In genomic region chr19:43938355-43938754, GRCm38 (mm10) we compare ENCODE assay signal across 10 mouse cellular contexts. TPM values are rescaled to one million over a fixed set of nuclear protein-coding genes. Genes with fewer than 3 reads are reported as not detected.
DNase-seq lines count a peak whose midpoint lies in the region; ATAC-seq and TF ChIP-seq lines count a peak whose summit lies in the region.
"Had no signal": no experiment of that assay in that cellular context is flagged by ENCODE, and none has a peak within 500 bp of the region (broad histone marks: within the 10 kb centered on the region; RNA-seq: fewer than 3 reads in every experiment).

No protein-coding gene starts in this region.

- no peak for TF ChIP-seq EP300 in liver, embryonic 14.5 days (IDR thresholded peaks at IDR 0.05; ENCODE audit: low read depth)

- no peak overlapping the region for H3K4me3 ChIP-seq in hindbrain, embryonic 15.5 days
- H3K4me3 ChIP-seq in hindbrain, embryonic 16.5 days (ENCODE audit: low read length) = no peak overlapping the region
- H3K4me3 ChIP-seq in brown adipose tissue, adult 24 weeks (ENCODE audit: insufficient read depth, low read depth, low read length) = peak overlapping the region; percentile 67; the same call in 1 of the 2 replicates
- no peak overlapping the region for H3K4me3 ChIP-seq in embryonic facial prominence, embryonic 13.5 days
- H3K4me3 ChIP-seq in liver, embryonic 14.5 days (ENCODE audit: insufficient read depth in 1 of 2, low read depth in 2 of 2, low read length in 2 of 2) = no peak overlapping the region

- no peaks in the 10 kb centered on the region for H3K27me3 ChIP-seq in hindbrain, embryonic 15.5 days
- no peaks in the 10 kb centered on the region for H3K27me3 ChIP-seq in hindbrain, embryonic 16.5 days (replicated peaks; ENCODE audit: control insufficient read depth, insufficient read depth, low read length)
- no peaks in the 10 kb centered on the region for H3K27me3 ChIP-seq in embryonic facial prominence, embryonic 13.5 days
- no peaks in the 10 kb centered on the region for H3K27me3 ChIP-seq in liver, embryonic 14.5 days (ENCODE audit: control insufficient read depth, insufficient read depth, low read length)

- no peaks in the 10 kb centered on the region for H3K36me3 ChIP-seq in hindbrain, embryonic 15.5 days
- H3K36me3 ChIP-seq in hindbrain, embryonic 16.5 days (ENCODE audit: control insufficient read depth, insufficient read depth, low read length) = no peaks in the 10 kb centered on the region
- no peaks in the 10 kb centered on the region for H3K36me3 ChIP-seq in embryonic facial prominence, embryonic 13.5 days
- no peaks in the 10 kb centered on the region for H3K36me3 ChIP-seq in liver, embryonic 14.5 days (replicated peaks; ENCODE audit: control insufficient read depth, insufficient read depth, low read depth)

- DNase-seq in liver, embryonic 14.5 days (ENCODE audit: low read depth in 3 of 3, low spot score in 3 of 3) = no peak
- DNase-seq in spleen, postnatal 36 days (ENCODE audit: low spot score in 2 of 2) = no peak
- no peak for DNase-seq in cerebellum, postnatal 25 days
- DNase-seq: adrenal gland, postnatal 10 days; cerebellum, adult 9-11 months; kidney, postnatal 4 days had no signal

- peak overlapping the region; percentile 30; the same call in 1 of the 2 replicates for H3K4me2 ChIP-seq in hindbrain, embryonic 15.5 days
- H3K4me2 ChIP-seq in hindbrain, embryonic 16.5 days (ENCODE audit: low read length) = no peak overlapping the region
- H3K4me2 ChIP-seq in embryonic facial prominence, embryonic 13.5 days = peak overlapping the region; percentile 74
- peak overlapping the region; percentile 6; the same call in 1 of the 2 replicates for H3K4me2 ChIP-seq in liver, embryonic 14.5 days (ENCODE audit: low read depth)

- TF ChIP-seq CTCF in liver, embryonic 14.5 days (IDR thresholded peaks at IDR 0.05; ENCODE audit: low read depth) = no peak

- H3K27ac ChIP-seq in hindbrain, embryonic 15.5 days (replicated peaks) = no peak overlapping the region
- H3K27ac ChIP-seq in hindbrain, embryonic 16.5 days (ENCODE audit: low read depth, low read length) = no peak overlapping the region
- H3K27ac ChIP-seq in brown adipose tissue, adult 24 weeks (replicated peaks; ENCODE audit: low read depth, low read length) = no peak overlapping the region
- no peak overlapping the region for H3K27ac ChIP-seq in embryonic facial prominence, embryonic 13.5 days
- H3K27ac ChIP-seq in liver, embryonic 14.5 days = no peak overlapping the region

- no peak for ATAC-seq in hindbrain, embryonic 15.5 days (ENCODE audit: low FRiP score, low read depth)
- ATAC-seq in hindbrain, embryonic 16.5 days = no peak
- no peak for ATAC-seq in embryonic facial prominence, embryonic 13.5 days (ENCODE audit: insufficient number of reproducible peaks, insufficient read depth, low FRiP score, low TSS enrichment, low read depth)
- ATAC-seq in liver, embryonic 14.5 days (ENCODE audit: insufficient read depth) = no peak

- 52% methylated on average over 11 of the region's 11 CpGs for WGBS in hindbrain, embryonic 15.5 days
- 50% methylated on average over 11 of the region's 11 CpGs for WGBS in hindbrain, embryonic 16.5 days
- 27% methylated on average over 11 of the region's 11 CpGs for WGBS in embryonic facial prominence, embryonic 13.5 days
- WGBS in liver, embryonic 14.5 days (ENCODE audit: insufficient replicate concordance) = 28% methylated on average over 11 of the region's 11 CpGs

- H3K4me1 ChIP-seq in hindbrain, embryonic 15.5 days (replicated peaks) = peaks cover 18% of the 10 kb centered on the region
- H3K4me1 ChIP-seq in hindbrain, embryonic 16.5 days (ENCODE audit: control insufficient read depth, insufficient read depth, low read depth, low read length) = peaks cover 10% of the 10 kb centered on the region
- peaks cover 14% of the 10 kb centered on the region; the same call in 1 of the 2 replicates for H3K4me1 ChIP-seq in brown adipose tissue, adult 24 weeks (ENCODE audit: control insufficient read depth, insufficient read depth, insufficient read length, low read length)
- H3K4me1 ChIP-seq in embryonic facial prominence, embryonic 13.5 days = peaks cover 14% of the 10 kb centered on the region
- peaks cover 0 to 13% of the 10 kb centered on the region in 2 experiments; a peak in 1 of 4 replicates for H3K4me1 ChIP-seq in liver, embryonic 14.5 days (replicated peaks; ENCODE audit: control insufficient read depth in 2 of 2, insufficient read depth in 2 of 2, low read length in 1 of 2)

- H3K9ac ChIP-seq in hindbrain, embryonic 15.5 days = no peak overlapping the region
- no peak overlapping the region for H3K9ac ChIP-seq in hindbrain, embryonic 16.5 days (ENCODE audit: low read depth, low read length)
- no peak overlapping the region; the same call in 1 of the 2 replicates for H3K9ac ChIP-seq in embryonic facial prominence, embryonic 13.5 days
- no peak overlapping the region for H3K9ac ChIP-seq in liver, embryonic 14.5 days (replicated peaks)

- H3K9me3 ChIP-seq in hindbrain, embryonic 15.5 days = no peaks in the 10 kb centered on the region
- H3K9me3 ChIP-seq in hindbrain, embryonic 16.5 days (ENCODE audit: control insufficient read depth, low read length) = no peaks in the 10 kb centered on the region
- no peaks in the 10 kb centered on the region for H3K9me3 ChIP-seq in embryonic facial prominence, embryonic 13.5 days
- H3K9me3 ChIP-seq in liver, embryonic 14.5 days (ENCODE audit: control insufficient read depth, low read length) = no peaks in the 10 kb centered on the region

RNA-seq across cellular contexts. Expression of gene Dnmbp, which starts 1.6 kb away (rescaled TPM):
- polyA plus RNA-seq in hindbrain, embryonic 15.5 days (2015; fragmentation: Nextera tagmentation; extraction: Ambion mirVana) = 8.4 and 9.1 TPM in 2 replicates
- polyA plus RNA-seq in hindbrain, embryonic 16.5 days (2015; fragmentation: Nextera tagmentation; extraction: Ambion mirVana) = 8.1 and 8.9 TPM in 2 replicates
- polyA plus RNA-seq in brown adipose tissue, adult 24 weeks (2012; ENCODE audit: insufficient read depth, insufficient read length, missing spikeins) = 4.5 and 4.7 TPM in 2 replicates
- 19.9 and 20.5 TPM in 2 replicates for polyA plus RNA-seq in embryonic facial prominence, embryonic 13.5 days (2015; fragmentation: Nextera tagmentation; extraction: Ambion mirVana)
- 2.1 and 2.2 TPM in 2 replicates for polyA plus RNA-seq in liver, embryonic 14.5 days (2012; rRNA removed)
- polyA plus RNA-seq in liver, embryonic 14.5 days (2014; fragmentation: Nextera tagmentation; extraction: Ambion mirVana) = 1.3 and 1.5 TPM in 2 replicates

RNA-seq across cellular contexts. Expression of gene Cpn1, which starts 48.0 kb away (rescaled TPM):
- 0.25 and 0.26 TPM in 2 replicates for polyA plus RNA-seq in hindbrain, embryonic 15.5 days (2015; fragmentation: Nextera tagmentation; extraction: Ambion mirVana)
- polyA plus RNA-seq in hindbrain, embryonic 16.5 days (2015; fragmentation: Nextera tagmentation; extraction: Ambion mirVana) = 0.26 and 0.70 TPM in 2 replicates
- polyA plus RNA-seq in brown adipose tissue, adult 24 weeks (2012; ENCODE audit: insufficient read depth, insufficient read length, missing spikeins) = not detected in 2 replicates
- 1.6 TPM in 1 of 2 replicates, not detected in the other for polyA plus RNA-seq in embryonic facial prominence, embryonic 13.5 days (2015; fragmentation: Nextera tagmentation; extraction: Ambion mirVana)
- 49.5 and 50.9 TPM in 2 replicates for polyA plus RNA-seq in liver, embryonic 14.5 days (2012; rRNA removed)
- polyA plus RNA-seq in liver, embryonic 14.5 days (2014; fragmentation: Nextera tagmentation; extraction: Ambion mirVana) = 43.9 and 50.1 TPM in 2 replicates

Comparison
In these comparisons a context has a peak if more than half of its experiments do, and no peak if none do; other contexts are left out.
1. RNA of gene Cpn1, which starts 48.0 kb away (polyA plus RNA-seq): 43.9 to 50.9 TPM in liver, embryonic 14.5 days; 0.26 to 0.70 TPM in hindbrain, embryonic 16.5 days, 0.25 to 0.26 TPM in hindbrain, embryonic 15.5 days, not detected in brown adipose tissue, adult 24 weeks and 1.6 TPM in embryonic facial prominence, embryonic 13.5 days; every median in the first group is over 10 times any median in the second.